Comparison of ENCODE assay signal across 10 mouse cellular contexts in genomic region chr13:36562447-36563441, GRCm38 (mm10).
A peak's percentile ranks its signal among the peaks of the same experiment; 100 is the strongest.
DNase-seq lines count a peak whose midpoint lies in the region; ATAC-seq and TF ChIP-seq lines count a peak whose summit lies in the region.
"Had no signal": no experiment of that assay in that cellular context is flagged by ENCODE, and none has a peak within 500 bp of the region (broad histone marks: within the 10 kb centered on the region; RNA-seq: fewer than 3 reads in every experiment).

No protein-coding gene starts in this region.

- WGBS in heart, embryonic 12.5 days, result 71% methylated on average over 16 of the region's 16 CpGs
- WGBS in embryonic facial prominence, embryonic 12.5 days, result 69% methylated on average over 16 of the region's 16 CpGs
- WGBS in hindbrain, embryonic 14.5 days, result 27% methylated on average over 16 of the region's 16 CpGs
- 19% methylated on average over 16 of the region's 16 CpGs for WGBS in midbrain, embryonic 16.5 days
- WGBS in cerebellum, adult 2 months, result 62% methylated on average over 16 of the region's 16 CpGs

- H3K9ac ChIP-seq in heart, embryonic 12.5 days, result no peak overlapping the region
- no peak overlapping the region for H3K9ac ChIP-seq in embryonic facial prominence, embryonic 12.5 days
- peak overlapping the region; percentile 18; the same call in 1 of the 2 replicates for H3K9ac ChIP-seq in hindbrain, embryonic 14.5 days
- peak overlapping the region; percentile 49 for H3K9ac ChIP-seq in midbrain, embryonic 16.5 days (ENCODE audit: low read depth, low read length)

- H3K4me2 ChIP-seq in heart, embryonic 12.5 days, result no peak overlapping the region
- no peak overlapping the region for H3K4me2 ChIP-seq in embryonic facial prominence, embryonic 12.5 days (replicated peaks)
- H3K4me2 ChIP-seq in hindbrain, embryonic 14.5 days (replicated peaks), result peak overlapping the region; percentile 13; the same call in 1 of the 2 replicates
- peak overlapping the region; percentile 42 for H3K4me2 ChIP-seq in midbrain, embryonic 16.5 days (ENCODE audit: low read length)

- intact Hi-C loops in left cerebral cortex, postnatal 14 days (cut with DNase I), result no loop called here

- no peaks in the 10 kb centered on the region for H3K36me3 ChIP-seq in heart, embryonic 12.5 days
- no peaks in the 10 kb centered on the region for H3K36me3 ChIP-seq in embryonic facial prominence, embryonic 12.5 days
- H3K36me3 ChIP-seq in hindbrain, embryonic 14.5 days (replicated peaks; ENCODE audit: control insufficient read depth, insufficient read depth), result no peaks in the 10 kb centered on the region
- H3K36me3 ChIP-seq in midbrain, embryonic 16.5 days (ENCODE audit: control insufficient read depth, insufficient read depth, low read length), result no peaks in the 10 kb centered on the region
- H3K36me3 ChIP-seq: limb, embryonic 10.5 days had no signal

- peak; percentile 51 to 63 for DNase-seq in heart, adult 18-20 months
- peak; percentile 68 for DNase-seq in hindbrain, embryonic 14.5 days (ENCODE audit: low spot score)
- DNase-seq in cerebellum, adult 2 months, result no peak
- no peak for DNase-seq in left cerebral cortex, postnatal 14 days (ENCODE audit: low spot score in 2 of 2)
- no peak for DNase-seq in urinary bladder, postnatal 4 days (ENCODE audit: low spot score in 2 of 2)
- DNase-seq: cerebellum, adult 9-11 months had no signal

- peaks cover 12% of the 10 kb centered on the region for H3K4me1 ChIP-seq in heart, embryonic 12.5 days (replicated peaks)
- H3K4me1 ChIP-seq in embryonic facial prominence, embryonic 12.5 days, result no peaks in the 10 kb centered on the region
- peaks cover 17% of the 10 kb centered on the region for H3K4me1 ChIP-seq in hindbrain, embryonic 14.5 days (replicated peaks; ENCODE audit: control insufficient read depth, insufficient read depth, low read length)
- peaks cover 21% of the 10 kb centered on the region for H3K4me1 ChIP-seq in midbrain, embryonic 16.5 days (ENCODE audit: control insufficient read depth, insufficient read depth, low read length)
- no peaks in the 10 kb centered on the region for H3K4me1 ChIP-seq in cerebellum, adult 2 months (ENCODE audit: control insufficient read depth, insufficient read depth, low read length)
- H3K4me1 ChIP-seq: limb, embryonic 10.5 days had no signal

- no peak overlapping the region for H3K27ac ChIP-seq in heart, embryonic 12.5 days (ENCODE audit: poor library complexity, severe bottlenecking)
- 0 out of 2 replicates have a peak overlapping the region, but pooled peaks have one; percentile 23 for H3K27ac ChIP-seq in embryonic facial prominence, embryonic 12.5 days
- H3K27ac ChIP-seq in hindbrain, embryonic 14.5 days, result peak overlapping the region; percentile 77
- peak overlapping the region; percentile 89 for H3K27ac ChIP-seq in midbrain, embryonic 16.5 days (ENCODE audit: low read length)
- H3K27ac ChIP-seq in cerebellum, adult 2 months (ENCODE audit: insufficient read depth, low read length), result no peak overlapping the region
- H3K27ac ChIP-seq: limb, embryonic 10.5 days had no signal

- no peak for ATAC-seq in heart, embryonic 12.5 days (ENCODE audit: insufficient number of reproducible peaks, low FRiP score)
- no peak for ATAC-seq in embryonic facial prominence, embryonic 12.5 days (ENCODE audit: insufficient number of reproducible peaks, insufficient read depth, low FRiP score, low TSS enrichment)
- peak; percentile 80 for ATAC-seq in hindbrain, embryonic 14.5 days (ENCODE audit: low FRiP score)
- ATAC-seq in midbrain, embryonic 16.5 days, result peak; percentile 89

- no peak overlapping the region for H3K4me3 ChIP-seq in heart, embryonic 12.5 days
- H3K4me3 ChIP-seq in embryonic facial prominence, embryonic 12.5 days, result no peak overlapping the region
- H3K4me3 ChIP-seq in hindbrain, embryonic 14.5 days (replicated peaks; ENCODE audit: low read length), result no peak overlapping the region
- no peak overlapping the region for H3K4me3 ChIP-seq in midbrain, embryonic 16.5 days (ENCODE audit: low read depth, low read length)
- no peak overlapping the region for H3K4me3 ChIP-seq in cerebellum, adult 2 months (replicated peaks; ENCODE audit: insufficient read depth, low read depth, low read length)
- H3K4me3 ChIP-seq: limb, embryonic 10.5 days had no signal

- no peaks in the 10 kb centered on the region for H3K27me3 ChIP-seq in heart, embryonic 12.5 days (replicated peaks)
- no peaks in the 10 kb centered on the region for H3K27me3 ChIP-seq in embryonic facial prominence, embryonic 12.5 days
- no peaks in the 10 kb centered on the region for H3K27me3 ChIP-seq in hindbrain, embryonic 14.5 days (ENCODE audit: control insufficient read depth, insufficient read depth, low read length)
- no peaks in the 10 kb centered on the region for H3K27me3 ChIP-seq in midbrain, embryonic 16.5 days (ENCODE audit: control insufficient read depth, insufficient read depth, low read depth, low read length)
- no peaks in the 10 kb centered on the region for H3K27me3 ChIP-seq in cerebellum, adult 2 months (ENCODE audit: control insufficient read depth, insufficient read depth, low read length)

- H3K9me3 ChIP-seq in heart, embryonic 12.5 days (replicated peaks), result no peaks in the 10 kb centered on the region
- no peaks in the 10 kb centered on the region for H3K9me3 ChIP-seq in embryonic facial prominence, embryonic 12.5 days
- H3K9me3 ChIP-seq in hindbrain, embryonic 14.5 days (ENCODE audit: control insufficient read depth, low read length), result no peaks in the 10 kb centered on the region
- H3K9me3 ChIP-seq in midbrain, embryonic 16.5 days (replicated peaks; ENCODE audit: control insufficient read depth, low read length, poor library complexity, severe bottlenecking), result no peaks in the 10 kb centered on the region
- H3K9me3 ChIP-seq: limb, embryonic 10.5 days had no signal

- no peak for TF ChIP-seq CTCF in cerebellum, adult 2 months (IDR thresholded peaks at IDR 0.05; ENCODE audit: borderline replicate concordance, insufficient read depth, low read depth, low read length)

- no peak for TF ChIP-seq POLR2A in cerebellum, adult 2 months (IDR thresholded peaks at IDR 0.05; ENCODE audit: borderline replicate concordance, insufficient read depth, low read length)

Comparison
In these comparisons a context has a peak if more than half of its experiments do, and no peak if none do; other contexts are left out.
1. DNase-seq: peak in heart, adult 18-20 months (2 of 2) and hindbrain, embryonic 14.5 days (single experiment); none in cerebellum, adult 2 months (0 of 2), left cerebral cortex, postnatal 14 days (0 of 2) and urinary bladder, postnatal 4 days (0 of 2).
2. ATAC-seq: peak in hindbrain, embryonic 14.5 days (single experiment) and midbrain, embryonic 16.5 days (single experiment); none in heart, embryonic 12.5 days (single experiment) and embryonic facial prominence, embryonic 12.5 days (single experiment).
3. H3K27ac ChIP-seq: peak in embryonic facial prominence, embryonic 12.5 days (single experiment), hindbrain, embryonic 14.5 days (single experiment) and midbrain, embryonic 16.5 days (single experiment); none in heart, embryonic 12.5 days (single experiment) and cerebellum, adult 2 months (single experiment).
4. H3K4me2 ChIP-seq: peak in hindbrain, embryonic 14.5 days (single experiment) and midbrain, embryonic 16.5 days (single experiment); none in heart, embryonic 12.5 days (single experiment) and embryonic facial prominence, embryonic 12.5 days (single experiment).
5. H3K9ac ChIP-seq: peak in hindbrain, embryonic 14.5 days (single experiment) and midbrain, embryonic 16.5 days (single experiment); none in heart, embryonic 12.5 days (single experiment) and embryonic facial prominence, embryonic 12.5 days (single experiment).